Mouse (Mus musculus) neutrophil, adult 5-6 weeks (primary cell): ENCODE measurements around the gene Gm5580. TPM values are rescaled to one million over a fixed set of nuclear protein-coding genes. Genes with fewer than 3 reads are reported as not detected.
A peak's percentile ranks its signal among the peaks of the same experiment; 100 is the strongest.
"Not testable (repeated sequence)": the region's sequence is repeated elsewhere in the genome, so short reads cannot be mapped to it uniquely, and the experiment has no call there.

Experiments
- ATAC-seq: fragments of 151-379, 151-347 bp; 2 replicates; pipeline ENCODE4 v1.8.0; 2017; ENCODE audit warnings: mild to moderate bottlenecking, moderate TSS enrichment; ENCODE audit not compliant: insufficient number of reproducible peaks, poor library complexity, low FRiP score, severe bottlenecking; ENCODE audit errors: extremely low read depth
- total RNA-seq: library from RNA; stranded (forward); fragments of 200-1000 nt; gene quantifications from 2 replicates; pipeline ENCODE4 v1.2.3, GENCODE M21; 2017

Gm5580 gene
- total RNA-seq: not detected in 2 replicates

GRCm38 (mm10) chr6:116550841-116551240 is at the start of gene Gm5580:
TSS of gene Gm5580 (plus strand) at chr6:116551141.
- not testable (repeated sequence) for ATAC-seq

- ATAC-seq: 0 out of 2 replicates have a peak, but pooled peaks have one; percentile 26
Observed at GRCm38 (mm10) chr6:116506302-116507003, 44.5 kb upstream of the Gm5580 start, which contains the start of gene Olfr212. TSS of gene Olfr212 (plus strand) at chr6:116506516.

GRCm38 (mm10) chr6:116514832-116515231 is 36.1 kb upstream of the Gm5580 start:
- ATAC-seq: no peak

GRCm38 (mm10) chr6:116538156-116538555 is 12.8 kb upstream of the Gm5580 start, which contains the start of gene Olfr213:
TSS of gene Olfr213 (plus strand) at chr6:116538456.
- ATAC-seq: no peak

GRCm38 (mm10) chr6:116542500-116542899 is 8.4 kb upstream of the Gm5580 start:
- ATAC-seq: no peak

GRCm38 (mm10) chr6:116553935-116554334 is 3.0 kb downstream of the Gm5580 start, which contains the start of gene Olfr214:
TSS of gene Olfr214 (plus strand) at chr6:116554235.
- ATAC-seq: no peak

GRCm38 (mm10) chr6:116554952-116555351 is 4.0 kb downstream of the Gm5580 start:
- no peak for ATAC-seq

- peak; percentile 51; the same call in 1 of the 2 replicates for ATAC-seq
Observed at GRCm38 (mm10) chr6:116569834-116570233, 18.9 kb downstream of the Gm5580 start.

GRCm38 (mm10) chr6:116584095-116584494 is 33.2 kb downstream of the Gm5580 start, which contains the start of gene Olfr215:
TSS of gene Olfr215 (minus strand) at chr6:116584195.
- no peak for ATAC-seq

GRCm38 (mm10) chr6:116600969-116601368 is 50.0 kb downstream of the Gm5580 start:
- ATAC-seq: not testable (repeated sequence)

Other genes starting within 250 kb of the Gm5580 start
- 6.8 and 18.2 TPM in 2 replicates for gene March8, start 213.1 kb upstream of the Gm5580 start, total RNA-seq
- gene Alox5, start 90.0 kb upstream of the Gm5580 start, total RNA-seq: 110 and 128 TPM in 2 replicates
- gene Olfr211, start 62.0 kb upstream of the Gm5580 start, total RNA-seq: not detected in 2 replicates
- gene Olfr212, start 44.6 kb upstream of the Gm5580 start, total RNA-seq: not detected in 2 replicates
- not detected in 2 replicates for gene Olfr213, start 12.7 kb upstream of the Gm5580 start, total RNA-seq
- gene Olfr214, start 3.1 kb downstream of the Gm5580 start, total RNA-seq: not detected in 2 replicates
- gene Olfr215, start 33.1 kb downstream of the Gm5580 start, total RNA-seq: not detected in 2 replicates
- 11.6 and 12.8 TPM in 2 replicates for gene Zfp422, start 77.9 kb downstream of the Gm5580 start, total RNA-seq
- not detected in 2 replicates for gene Depp1, start 99.5 kb downstream of the Gm5580 start, total RNA-seq
- gene Rassf4, start 122.8 kb downstream of the Gm5580 start, total RNA-seq: 32.2 and 39.9 TPM in 2 replicates
- 0.23 and 0.37 TPM in 2 replicates for gene Tmem72, start 165.8 kb downstream of the Gm5580 start, total RNA-seq